Mouse (Mus musculus) T-helper 2 cell (primary cell): Measurements from ENCODE around the gene Tectb.

ENCODE experiments used
- in situ Hi-C: fragments of 300-600 bp; cut with MboI, MseI; formaldehyde crosslinking; loops from one replicate; pipeline ENCODE4 v1.15.1; 2025; ENCODE audit warnings: high pct_unique_total_duplicates

Gene Tectb

GRCm38 (mm10) chr19:55207746-55208538 lies 27.4 kb downstream of the Tectb start:
- in situ Hi-C loops: no loop called here

- in situ Hi-C loops: no loop called here
Observed at GRCm38 (mm10) chr19:55208654-55209053, 28.1 kb downstream of the Tectb start.

- in situ Hi-C loops: no loop called here
Observed at GRCm38 (mm10) chr19:55209084-55209483, 28.6 kb downstream of the Tectb start.

- in situ Hi-C loops: no loop called here
Observed at GRCm38 (mm10) chr19:55211698-55212097, 31.2 kb downstream of the Tectb start.

GRCm38 (mm10) chr19:55213617-55214340 lies 33.2 kb downstream of the Tectb start:
- in situ Hi-C loops: no loop called here

GRCm38 (mm10) chr19:55216876-55217275 lies 36.3 kb downstream of the Tectb start:
- in situ Hi-C loops: no loop called here

- in situ Hi-C loops: no loop called here
Observed at GRCm38 (mm10) chr19:55217365-55217764, 36.8 kb downstream of the Tectb start.

- in situ Hi-C loops: no loop called here
Observed at GRCm38 (mm10) chr19:55218192-55218739, 37.7 kb downstream of the Tectb start.

- in situ Hi-C loops: no loop called here
Observed at GRCm38 (mm10) chr19:55218741-55219221, 38.2 kb downstream of the Tectb start.

- in situ Hi-C loops: no loop called here
Observed at GRCm38 (mm10) chr19:55219359-55219758, 38.8 kb downstream of the Tectb start.

- in situ Hi-C loops: no loop called here
Observed at GRCm38 (mm10) chr19:55221208-55221607, 40.7 kb downstream of the Tectb start.

- in situ Hi-C loops: no loop called here
Observed at GRCm38 (mm10) chr19:55222268-55222667, 41.7 kb downstream of the Tectb start.

GRCm38 (mm10) chr19:55226621-55227020 lies 46.1 kb downstream of the Tectb start:
- in situ Hi-C loops: no loop called here

GRCm38 (mm10) chr19:55227135-55227534 lies 46.6 kb downstream of the Tectb start:
- in situ Hi-C loops: no loop called here

- in situ Hi-C loops: no loop called here
Observed at GRCm38 (mm10) chr19:55231081-55231480, 50.5 kb downstream of the Tectb start.

- in situ Hi-C loops: no loop called here
Observed at GRCm38 (mm10) chr19:55232136-55232535, 51.6 kb downstream of the Tectb start.

- in situ Hi-C loops: no loop called here
Observed at GRCm38 (mm10) chr19:55236026-55236425, 55.5 kb downstream of the Tectb start.

GRCm38 (mm10) chr19:55236564-55236963 lies 56.0 kb downstream of the Tectb start:
- in situ Hi-C loops: no loop called here

- in situ Hi-C loops: no loop called here
Observed at GRCm38 (mm10) chr19:55239766-55240426, 59.4 kb downstream of the Tectb start.

GRCm38 (mm10) chr19:55241186-55241645 lies 60.7 kb downstream of the Tectb start, which contains the start of gene Gucy2g:
Gene Gucy2g (minus strand): TSS chr19:55241236.
- in situ Hi-C loops: no loop called here

- in situ Hi-C loops: no loop called here
Observed at GRCm38 (mm10) chr19:55244791-55245231, 64.3 kb downstream of the Tectb start.
